Mouse (Mus musculus) liver (tissue): ENCODE measurements around the gene Catsperg1.
A peak's percentile ranks its signal among the peaks of the same experiment; 100 is the strongest.
"Not testable (repeated sequence)": the region's sequence is repeated elsewhere in the genome, so short reads cannot be mapped to it uniquely, and the experiment has no call there.

Source experiments
- DNase-seq: peaks from one replicate; pipeline ENCODE4 v3.0.0-alpha.2; 2020; ENCODE audit warnings: mixed read lengths

Gene Catsperg1

DNA sequence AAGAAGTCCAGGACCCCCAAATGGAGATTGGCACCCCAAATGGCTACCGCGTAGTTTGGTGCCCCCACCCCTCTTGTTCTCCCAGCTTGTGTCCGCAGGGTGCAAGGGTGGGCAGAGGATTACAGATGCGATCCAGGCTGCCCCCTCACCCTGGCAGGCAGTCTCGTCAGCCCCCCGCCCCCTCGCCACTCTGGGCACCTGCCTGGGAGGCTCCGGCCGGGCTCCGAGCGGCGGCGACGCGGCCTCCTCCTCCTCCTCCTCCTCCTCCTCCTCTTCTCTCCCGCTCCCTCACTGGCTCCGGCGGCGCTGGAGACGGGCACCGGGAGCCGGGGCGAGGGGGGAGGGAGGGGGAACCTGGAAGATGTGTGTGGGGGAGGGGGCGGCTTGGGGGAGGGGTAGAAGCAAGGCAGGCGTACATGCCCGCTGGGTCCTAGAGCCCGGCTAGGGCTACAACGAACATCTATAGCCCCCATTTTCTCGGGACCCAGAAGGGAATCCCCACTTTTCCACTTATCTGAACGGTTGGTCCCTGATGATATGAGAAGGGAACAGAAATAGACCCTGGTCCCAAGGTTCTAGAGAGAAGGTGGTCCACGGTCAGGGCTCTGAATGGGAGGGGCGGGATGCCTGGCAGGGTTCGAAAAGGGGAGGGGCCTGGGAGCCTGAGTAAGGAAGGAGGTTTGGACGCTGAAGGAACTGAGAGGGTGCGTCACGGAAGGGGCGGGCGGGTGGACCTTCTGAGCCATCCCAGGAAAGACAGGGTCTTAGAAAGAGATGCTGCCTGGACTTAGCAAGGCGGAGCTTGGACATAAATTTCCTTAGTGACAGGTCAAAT, 44.4 kb downstream of the Catsperg1 start:
- peak; percentile 63 for DNase-seq

GRCm38 (mm10) chr7:29168791-29169230, 45.0 kb downstream of the Catsperg1 start:
- no peak for DNase-seq

DNA sequence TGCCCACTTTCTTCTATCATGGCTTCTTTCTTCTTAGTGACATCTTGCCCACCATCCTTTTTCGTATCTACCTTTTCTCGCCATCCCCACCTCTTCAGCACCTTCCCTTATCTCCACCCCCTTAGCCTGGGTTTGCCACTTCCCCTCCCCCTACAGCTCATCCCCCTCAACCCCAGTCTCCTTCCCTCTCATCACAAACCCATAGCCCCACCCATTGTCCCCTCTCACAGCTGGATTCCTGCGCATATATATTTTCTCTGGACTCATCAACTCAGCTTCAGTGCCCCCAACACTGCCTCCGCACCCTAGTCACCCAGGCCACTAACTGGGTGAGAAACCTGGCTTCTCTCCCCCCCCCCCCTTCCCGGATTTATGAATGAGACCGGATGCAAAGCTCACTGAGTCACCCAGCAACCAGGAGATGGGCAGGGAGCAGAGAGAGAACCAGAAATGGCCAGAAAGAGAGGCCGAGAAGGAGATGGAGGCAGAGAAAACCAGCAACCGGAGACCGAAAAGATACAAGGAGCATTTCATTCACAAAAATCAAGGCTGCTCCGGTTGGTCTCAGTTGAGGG, 45.6 kb downstream of the Catsperg1 start:
- no peak for DNase-seq

GRCm38 (mm10) chr7:29167656-29168055, 46.2 kb downstream of the Catsperg1 start:
- no peak for DNase-seq

DNA sequence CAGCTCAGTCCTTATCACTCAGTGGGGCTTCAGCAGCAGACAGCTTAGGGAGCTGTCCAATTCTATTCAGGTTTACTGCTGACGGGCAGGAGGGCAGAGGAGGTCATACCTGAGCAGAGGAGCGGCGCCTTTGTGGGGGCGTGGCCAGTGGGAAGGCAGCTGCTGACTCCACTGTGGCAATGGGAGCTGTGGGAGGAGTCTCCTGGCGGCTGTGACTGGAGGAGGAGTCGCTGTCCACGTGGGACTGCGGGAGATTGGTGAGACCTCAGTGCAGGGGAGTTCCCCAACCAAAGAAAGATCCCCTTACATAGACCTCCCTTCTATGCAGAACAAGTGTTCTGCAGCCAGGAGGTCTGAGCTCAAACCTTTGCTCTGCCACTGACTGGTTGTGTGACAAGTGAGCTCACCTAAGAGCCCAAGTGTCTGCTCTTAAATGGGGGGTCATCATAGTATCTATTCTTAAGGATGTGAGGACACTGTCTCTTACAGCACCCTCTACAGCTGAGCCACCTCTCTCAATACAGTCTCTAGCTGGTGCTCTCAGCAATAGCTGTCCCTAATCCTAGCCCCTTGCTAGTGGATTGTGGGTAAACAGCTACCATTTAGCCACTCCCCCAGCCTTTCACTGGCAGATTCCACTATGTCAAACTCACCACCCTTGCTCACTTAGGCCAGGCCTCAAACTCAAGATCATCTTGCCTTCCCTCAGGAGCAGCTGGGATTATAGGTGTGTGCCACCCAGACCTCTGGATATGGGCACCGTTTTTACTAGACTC, 50.9 kb downstream of the Catsperg1 start:
- peak; percentile 69 for DNase-seq

- no peak for DNase-seq
Measured at GRCm38 (mm10) chr7:29162294-29162693, 51.5 kb downstream of the Catsperg1 start.

DNA sequence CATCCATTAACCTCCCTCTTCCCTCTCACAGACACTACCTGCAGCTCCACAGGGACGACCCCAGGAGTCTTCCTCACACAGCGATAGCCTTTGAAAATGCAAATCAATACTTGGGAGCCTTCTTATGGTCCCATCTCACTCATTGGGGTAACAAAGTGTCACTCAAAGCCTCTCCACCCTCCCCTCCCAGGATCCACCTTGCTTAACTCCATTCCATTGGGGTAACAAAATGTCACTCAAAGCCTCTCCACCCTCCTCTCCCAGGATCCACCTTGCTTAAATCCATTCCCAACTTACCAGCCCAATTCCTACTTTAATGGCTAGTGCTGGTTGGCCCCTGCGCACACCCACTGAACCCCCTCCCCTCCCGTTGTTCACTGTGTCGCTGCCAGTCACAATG, 55.6 kb downstream of the Catsperg1 start:
- DNase-seq: no peak

DNA sequence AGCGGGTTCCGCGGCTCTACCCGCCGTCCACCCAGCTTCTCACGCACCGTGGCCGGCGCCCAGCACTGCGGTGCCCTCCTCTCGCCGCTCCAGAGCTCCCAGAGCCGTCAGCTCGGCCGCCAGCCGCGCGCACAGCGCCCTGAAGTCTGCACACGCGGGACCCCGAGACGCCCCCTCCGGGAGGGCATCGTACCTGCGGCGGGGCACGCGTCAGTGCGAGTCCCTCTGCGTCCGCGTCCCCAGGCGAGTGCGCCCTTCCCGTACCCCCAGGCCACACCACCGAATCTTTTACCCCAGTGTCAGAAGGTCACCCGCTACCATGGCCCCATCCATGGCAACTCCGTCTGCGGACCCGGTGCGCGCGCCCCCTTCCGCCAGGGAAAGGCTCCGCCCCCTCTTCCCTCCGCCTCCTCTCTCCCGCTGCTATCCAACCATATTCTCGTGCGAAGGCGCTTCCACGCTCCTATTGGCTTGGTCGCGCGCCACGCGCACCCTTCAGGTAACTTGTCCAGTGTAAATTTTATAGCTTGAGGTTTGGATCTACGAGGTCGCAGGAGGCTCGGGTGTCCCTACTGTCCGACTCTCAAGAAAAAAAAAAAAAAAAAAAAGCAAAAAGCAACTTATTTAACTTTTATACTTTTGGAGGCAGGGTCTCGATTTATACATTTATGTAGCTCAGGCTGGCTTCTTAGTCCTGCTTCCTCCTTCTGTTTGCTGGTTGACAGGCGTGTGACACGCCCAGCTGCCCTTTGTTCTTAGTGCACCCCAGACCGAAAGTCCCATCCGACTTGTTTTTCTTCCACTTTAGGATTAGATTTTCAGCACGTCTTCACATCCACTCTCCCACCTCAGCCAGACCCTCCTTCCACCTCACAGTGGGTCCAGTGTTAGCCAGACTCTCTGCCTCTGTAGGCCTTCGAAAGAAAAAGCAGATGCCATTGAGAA, 57.7 kb downstream of the Catsperg1 start, which contains the start of gene Fam98c:
Gene Fam98c (minus strand): TSS at position 397 of the 945 bp plus-strand sequence.
- peak; percentile 86 for DNase-seq

- DNase-seq: peak; percentile 94
Measured at GRCm38 (mm10) chr7:29155196-29155837, 58.5 kb downstream of the Catsperg1 start.

DNA sequence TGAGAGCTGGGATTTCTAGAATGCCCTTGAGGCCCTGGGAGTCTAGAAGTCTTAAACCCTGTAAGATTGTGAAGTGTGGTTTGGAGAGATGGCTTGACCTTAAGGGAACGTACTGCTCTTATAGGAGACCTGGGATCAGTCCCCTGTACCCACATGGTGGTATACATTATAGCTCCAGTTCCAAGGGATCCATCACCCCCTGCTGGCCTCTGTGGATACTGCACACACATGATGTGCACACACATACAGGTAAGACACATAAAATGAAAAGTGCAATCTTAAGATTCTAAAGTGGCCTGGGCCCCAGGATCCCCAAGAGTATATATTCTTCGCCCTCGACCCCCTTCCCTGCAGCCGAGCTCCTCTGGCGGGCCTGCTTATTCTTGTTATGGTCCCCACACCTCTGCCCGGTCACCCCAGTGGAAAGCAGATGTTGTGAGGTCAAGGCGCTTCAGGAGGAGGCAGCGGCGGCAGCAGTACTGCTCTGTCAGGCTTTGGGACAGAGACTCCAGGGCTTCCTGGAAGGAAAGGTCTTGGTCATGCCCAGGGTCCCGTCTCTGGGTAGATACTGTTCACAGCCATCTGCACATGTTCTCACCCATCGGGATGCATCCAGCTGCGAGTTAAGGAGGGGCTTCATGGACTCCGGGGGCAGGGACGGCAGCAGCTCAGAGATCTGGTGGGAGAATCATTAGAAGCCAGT, 59.7 kb downstream of the Catsperg1 start:
- DNase-seq: no peak

DNA sequence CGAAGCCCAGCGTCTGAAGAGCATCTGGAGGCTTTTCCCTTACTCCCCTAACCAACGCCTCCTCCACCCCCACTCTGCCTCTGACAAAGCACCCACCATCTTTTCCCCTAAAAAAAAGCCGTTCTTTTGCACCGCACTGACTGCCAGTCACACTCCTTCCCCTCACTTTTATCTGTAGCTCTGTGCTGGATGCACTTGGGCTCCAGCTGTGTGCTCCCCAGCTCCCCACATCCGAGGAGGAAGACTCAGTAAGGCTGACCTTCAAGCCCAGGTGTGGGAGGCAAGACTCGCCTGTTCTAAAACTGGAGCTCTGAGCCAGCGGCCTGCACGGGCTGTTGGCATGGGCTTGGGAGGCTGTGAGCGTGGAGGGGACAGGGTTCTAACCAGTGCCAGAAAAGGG, 62.3 kb downstream of the Catsperg1 start:
- no peak for DNase-seq

GRCm38 (mm10) chr7:29148771-29149170, 65.1 kb downstream of the Catsperg1 start:
- no peak for DNase-seq

- no peak for DNase-seq
Measured at GRCm38 (mm10) chr7:29146625-29147367, 67.0 kb downstream of the Catsperg1 start.

- DNase-seq: peak; percentile 30
Measured at GRCm38 (mm10) chr7:29144006-29144405, 69.8 kb downstream of the Catsperg1 start.

GRCm38 (mm10) chr7:29141416-29141815, 72.4 kb downstream of the Catsperg1 start:
- no peak for DNase-seq

- not testable (repeated sequence) for DNase-seq
Measured at GRCm38 (mm10) chr7:29139237-29139636, 74.6 kb downstream of the Catsperg1 start.

- DNase-seq: no peak
Measured at GRCm38 (mm10) chr7:29137429-29137828, 76.4 kb downstream of the Catsperg1 start.

GRCm38 (mm10) chr7:29134693-29135386, 79.0 kb downstream of the Catsperg1 start, which contains the start of gene Rasgrp4:
Gene Rasgrp4 (plus strand): TSS chr7:29134851.
- DNase-seq: peak; percentile 59

GRCm38 (mm10) chr7:29134230-29134629, 79.6 kb downstream of the Catsperg1 start:
- DNase-seq: no peak
